Mouse (Mus musculus): ENCODE measurements around the gene Klhl24. TPM values are rescaled to one million over a fixed set of nuclear protein-coding genes. Genes with fewer than 3 reads are reported as not detected.

The Klhl24 gene
- polyA plus RNA-seq, 1 experiment from 2014 or later: 48.3 TPM

- Histone ChIP-seq H3K4me1 (ENCODE audit: control insufficient read depth, insufficient read depth, low read length) (no peaks in the 10 kb centered on the region), H3K4me2 (ENCODE audit: low read length) (no peak overlapping the region), H3K9ac (ENCODE audit: low read depth, low read length) (no peak overlapping the region), H3K9me3 (replicated peaks; ENCODE audit: control insufficient read depth, low read length, poor library complexity, severe bottlenecking) (0 out of 2 replicates have a peak, but pooled peaks cover 2% of the 10 kb centered on the region), H3K36me3 (ENCODE audit: control insufficient read depth, insufficient read depth, low read length) (peaks cover 24% of the 10 kb centered on the region), H3K27me3 (ENCODE audit: control insufficient read depth, insufficient read depth, low read depth, low read length) (no peaks in the 10 kb centered on the region), H3K4me3 (ENCODE audit: low read depth, low read length) (no peak overlapping the region), H3K27ac (ENCODE audit: low read length) (no peak overlapping the region)
- 64% methylated on average over 3 of the region's 3 CpGs for WGBS
- 0 out of 2 replicates have a peak, but pooled peaks have one; percentile 58 for ATAC-seq
Observed at GRCm38 (mm10) chr16:20169471-20170106, 72.2 kb downstream of the Klhl24 start.

Other genes starting within 250 kb of the Klhl24 start
- 3.8 and 4.5 TPM in 2 replicates for gene Klhl6, start 114.5 kb upstream of the Klhl24 start, polyA plus RNA-seq (2015; fragmentation: Nextera tagmentation; extraction: Ambion mirVana)
- 18.6 and 21.8 TPM in 2 replicates for gene Yeats2, start 43.5 kb downstream of the Klhl24 start, polyA plus RNA-seq (2015; fragmentation: Nextera tagmentation; extraction: Ambion mirVana)
- gene Map6d1, start 143.8 kb downstream of the Klhl24 start, polyA plus RNA-seq (2015; fragmentation: Nextera tagmentation; extraction: Ambion mirVana): 5.4 and 6.3 TPM in 2 replicates
- gene Parl, start 204.8 kb downstream of the Klhl24 start, polyA plus RNA-seq (2015; fragmentation: Nextera tagmentation; extraction: Ambion mirVana): 76.3 and 81.9 TPM in 2 replicates
- gene Cyp2ab1, start 227.9 kb downstream of the Klhl24 start, polyA plus RNA-seq (2015; fragmentation: Nextera tagmentation; extraction: Ambion mirVana): not detected in 2 replicates